Mouse (Mus musculus): ENCODE results near the gene Sytl1. TPM values are rescaled to one million over a fixed set of nuclear protein-coding genes. Genes with fewer than 3 reads are reported as not detected.

Sytl1 gene
- polyA plus RNA-seq (2015; fragmentation: Nextera tagmentation; extraction: Ambion mirVana) = 1.1 and 1.5 TPM in 2 replicates

GRCm38 (mm10) chr4:133262882-133263281, at the start of gene Sytl1:
Gene Sytl1 (minus strand): TSS chr4:133263113.
- H3K9ac ChIP-seq (replicated peaks; ENCODE audit: low read length) = 0 out of 2 replicates have a peak within 1 kb of the TSS, but pooled peaks have one; percentile 18
- ATAC-seq (ENCODE audit: low FRiP score, low TSS enrichment) = no peak
- H3K4me3 ChIP-seq (ENCODE audit: low read length) = no peak within 1 kb of the TSS
- peaks cover 41% of the 10 kb centered on the region for H3K36me3 ChIP-seq (ENCODE audit: insufficient read depth, low read length)
- no peaks in the 10 kb centered on the region for H3K4me1 ChIP-seq (ENCODE audit: insufficient read depth, low read length)
- no peak within 1 kb of the TSS for H3K4me2 ChIP-seq (replicated peaks; ENCODE audit: low read depth, low read length)
- no peaks in the 10 kb centered on the region for H3K27me3 ChIP-seq (ENCODE audit: insufficient read depth, low read length)
- no peak within 1 kb of the TSS for H3K27ac ChIP-seq (ENCODE audit: low read length)
- no peaks in the 10 kb centered on the region for H3K9me3 ChIP-seq (ENCODE audit: low read length)
- 36% methylated on average over 7 of the region's 7 CpGs for WGBS

GRCm38 (mm10) chr4:133309948-133310347, 47.0 kb upstream of the Sytl1 start:
- no peaks in the 10 kb centered on the region for H3K4me1 ChIP-seq (ENCODE audit: insufficient read depth, low read length)
- no peaks in the 10 kb centered on the region for H3K9me3 ChIP-seq (ENCODE audit: low read length)
- H3K36me3 ChIP-seq (ENCODE audit: insufficient read depth, low read length) = peaks cover 3% of the 10 kb centered on the region; the same call in 1 of the 2 replicates
- no peak overlapping the region for H3K27ac ChIP-seq (ENCODE audit: low read length)
- H3K4me2 ChIP-seq (replicated peaks; ENCODE audit: low read depth, low read length) = no peak overlapping the region
- no peak overlapping the region for H3K9ac ChIP-seq (replicated peaks; ENCODE audit: low read length)
- WGBS = under 1% methylated on average over 3 of the region's 3 CpGs
- H3K4me3 ChIP-seq (ENCODE audit: low read length) = no peak overlapping the region
- no peaks in the 10 kb centered on the region for H3K27me3 ChIP-seq (ENCODE audit: insufficient read depth, low read length)
- ATAC-seq (ENCODE audit: low FRiP score, low TSS enrichment) = no peak

- Histone ChIP-seq H3K36me3 (ENCODE audit: insufficient read depth, low read length) (no peaks in the 10 kb centered on the region), H3K27ac (ENCODE audit: low read length) (no peak overlapping the region), H3K9ac (replicated peaks; ENCODE audit: low read length) (no peak overlapping the region), H3K9me3 (ENCODE audit: low read length) (no peaks in the 10 kb centered on the region), H3K4me1 (ENCODE audit: insufficient read depth, low read length) (no peaks in the 10 kb centered on the region), H3K4me3 (ENCODE audit: low read length) (no peak overlapping the region), H3K27me3 (ENCODE audit: insufficient read depth, low read length) (no peaks in the 10 kb centered on the region), H3K4me2 (replicated peaks; ENCODE audit: low read depth, low read length) (no peak overlapping the region)
- 46% methylated on average over 3 of the region's 3 CpGs for WGBS
- no peak for ATAC-seq (ENCODE audit: low FRiP score, low TSS enrichment)
Observed at GRCm38 (mm10) chr4:133307331-133307730, 44.4 kb upstream of the Sytl1 start.

- Histone ChIP-seq H3K4me2 (replicated peaks; ENCODE audit: low read depth, low read length) (no peak overlapping the region), H3K9ac (replicated peaks; ENCODE audit: low read length) (no peak overlapping the region), H3K4me1 (ENCODE audit: insufficient read depth, low read length) (no peaks in the 10 kb centered on the region), H3K27me3 (ENCODE audit: insufficient read depth, low read length) (no peaks in the 10 kb centered on the region), H3K9me3 (ENCODE audit: low read length) (no peaks in the 10 kb centered on the region), H3K4me3 (ENCODE audit: low read length) (no peak overlapping the region), H3K27ac (ENCODE audit: low read length) (no peak overlapping the region), H3K36me3 (ENCODE audit: insufficient read depth, low read length) (peaks cover 8% of the 10 kb centered on the region; the same call in 1 of the 2 replicates)
- WGBS = 89% methylated on average over 7 of the region's 7 CpGs
- ATAC-seq (ENCODE audit: low FRiP score, low TSS enrichment) = no peak
Observed at GRCm38 (mm10) chr4:133305825-133306224, 42.9 kb upstream of the Sytl1 start.

- no peak for ATAC-seq (ENCODE audit: low FRiP score, low TSS enrichment)
- peaks cover 11% of the 10 kb centered on the region; the same call in 1 of the 2 replicates for H3K36me3 ChIP-seq (ENCODE audit: insufficient read depth, low read length)
- H3K4me2 ChIP-seq (replicated peaks; ENCODE audit: low read depth, low read length) = no peak overlapping the region
- no peaks in the 10 kb centered on the region for H3K9me3 ChIP-seq (ENCODE audit: low read length)
- H3K4me3 ChIP-seq (ENCODE audit: low read length) = no peak overlapping the region
- H3K9ac ChIP-seq (replicated peaks; ENCODE audit: low read length) = no peak overlapping the region
- H3K27ac ChIP-seq (ENCODE audit: low read length) = no peak overlapping the region
- H3K4me1 ChIP-seq (ENCODE audit: insufficient read depth, low read length) = no peaks in the 10 kb centered on the region
- no peaks in the 10 kb centered on the region for H3K27me3 ChIP-seq (ENCODE audit: insufficient read depth, low read length)
- 93% methylated on average over 7 of the region's 7 CpGs for WGBS
Observed at GRCm38 (mm10) chr4:133304770-133305169, 41.9 kb upstream of the Sytl1 start.

- Histone ChIP-seq H3K4me3 (ENCODE audit: low read length) (no peak overlapping the region), H3K27ac (ENCODE audit: low read length) (no peak overlapping the region), H3K36me3 (ENCODE audit: insufficient read depth, low read length) (peaks cover 11% of the 10 kb centered on the region; the same call in 1 of the 2 replicates), H3K9me3 (ENCODE audit: low read length) (no peaks in the 10 kb centered on the region), H3K9ac (replicated peaks; ENCODE audit: low read length) (no peak overlapping the region), H3K27me3 (ENCODE audit: insufficient read depth, low read length) (no peaks in the 10 kb centered on the region), H3K4me1 (ENCODE audit: insufficient read depth, low read length) (peaks cover 13% of the 10 kb centered on the region; the same call in 1 of the 2 replicates), H3K4me2 (replicated peaks; ENCODE audit: low read depth, low read length) (no peak overlapping the region)
- 90% methylated on average over 5 of the region's 5 CpGs for WGBS
- ATAC-seq (ENCODE audit: low FRiP score, low TSS enrichment) = no peak
Observed at GRCm38 (mm10) chr4:133302668-133303067, 39.8 kb upstream of the Sytl1 start.

GRCm38 (mm10) chr4:133301802-133302201, 38.9 kb upstream of the Sytl1 start:
- no peaks in the 10 kb centered on the region for H3K9me3 ChIP-seq (ENCODE audit: low read length)
- H3K4me1 ChIP-seq (ENCODE audit: insufficient read depth, low read length) = peaks cover 13% of the 10 kb centered on the region; the same call in 1 of the 2 replicates
- H3K27ac ChIP-seq (ENCODE audit: low read length) = no peak overlapping the region
- H3K9ac ChIP-seq (replicated peaks; ENCODE audit: low read length) = no peak overlapping the region
- 22% methylated on average over 4 of the region's 4 CpGs for WGBS
- no peak overlapping the region for H3K4me3 ChIP-seq (ENCODE audit: low read length)
- H3K27me3 ChIP-seq (ENCODE audit: insufficient read depth, low read length) = no peaks in the 10 kb centered on the region
- ATAC-seq (ENCODE audit: low FRiP score, low TSS enrichment) = no peak
- no peak overlapping the region for H3K4me2 ChIP-seq (replicated peaks; ENCODE audit: low read depth, low read length)
- H3K36me3 ChIP-seq (ENCODE audit: insufficient read depth, low read length) = peaks cover 11% of the 10 kb centered on the region; the same call in 1 of the 2 replicates

GRCm38 (mm10) chr4:133300421-133300820, 37.5 kb upstream of the Sytl1 start:
- H3K4me1 ChIP-seq (ENCODE audit: insufficient read depth, low read length) = peaks cover 13% of the 10 kb centered on the region; the same call in 1 of the 2 replicates
- no peak for ATAC-seq (ENCODE audit: low FRiP score, low TSS enrichment)
- peaks cover 18% of the 10 kb centered on the region; the same call in 1 of the 2 replicates for H3K36me3 ChIP-seq (ENCODE audit: insufficient read depth, low read length)
- H3K4me3 ChIP-seq (ENCODE audit: low read length) = no peak overlapping the region
- WGBS = 93% methylated on average over 11 of the region's 11 CpGs
- H3K4me2 ChIP-seq (replicated peaks; ENCODE audit: low read depth, low read length) = no peak overlapping the region
- H3K9me3 ChIP-seq (ENCODE audit: low read length) = no peaks in the 10 kb centered on the region
- no peak overlapping the region for H3K27ac ChIP-seq (ENCODE audit: low read length)
- H3K27me3 ChIP-seq (ENCODE audit: insufficient read depth, low read length) = no peaks in the 10 kb centered on the region
- H3K9ac ChIP-seq (replicated peaks; ENCODE audit: low read length) = no peak overlapping the region

GRCm38 (mm10) chr4:133299701-133300100, 36.8 kb upstream of the Sytl1 start:
- no peak overlapping the region for H3K4me3 ChIP-seq (ENCODE audit: low read length)
- H3K9me3 ChIP-seq (ENCODE audit: low read length) = no peaks in the 10 kb centered on the region
- ATAC-seq (ENCODE audit: low FRiP score, low TSS enrichment) = no peak
- H3K36me3 ChIP-seq (ENCODE audit: insufficient read depth, low read length) = peaks cover 25% of the 10 kb centered on the region; the same call in 1 of the 2 replicates
- H3K4me2 ChIP-seq (replicated peaks; ENCODE audit: low read depth, low read length) = no peak overlapping the region
- 54% methylated on average over 5 of the region's 5 CpGs for WGBS
- H3K27ac ChIP-seq (ENCODE audit: low read length) = no peak overlapping the region
- H3K4me1 ChIP-seq (ENCODE audit: insufficient read depth, low read length) = peaks cover 13% of the 10 kb centered on the region; the same call in 1 of the 2 replicates
- H3K27me3 ChIP-seq (ENCODE audit: insufficient read depth, low read length) = no peaks in the 10 kb centered on the region
- no peak overlapping the region; the same call in 1 of the 2 replicates for H3K9ac ChIP-seq (replicated peaks; ENCODE audit: low read length)

- H3K27ac ChIP-seq (ENCODE audit: low read length) = no peak overlapping the region
- H3K4me2 ChIP-seq (replicated peaks; ENCODE audit: low read depth, low read length) = no peak overlapping the region
- ATAC-seq (ENCODE audit: low FRiP score, low TSS enrichment) = no peak
- 47% methylated on average over 12 of the region's 12 CpGs for WGBS
- no peaks in the 10 kb centered on the region for H3K9me3 ChIP-seq (ENCODE audit: low read length)
- H3K4me3 ChIP-seq (ENCODE audit: low read length) = no peak overlapping the region
- no peaks in the 10 kb centered on the region for H3K27me3 ChIP-seq (ENCODE audit: insufficient read depth, low read length)
- 0 out of 2 replicates have a peak overlapping the region, but pooled peaks have one; percentile 27 for H3K9ac ChIP-seq (replicated peaks; ENCODE audit: low read length)
- peaks cover 27% of the 10 kb centered on the region; the same call in 1 of the 2 replicates for H3K36me3 ChIP-seq (ENCODE audit: insufficient read depth, low read length)
- H3K4me1 ChIP-seq (ENCODE audit: insufficient read depth, low read length) = peaks cover 19% of the 10 kb centered on the region; the same call in 1 of the 2 replicates
Observed at GRCm38 (mm10) chr4:133298516-133299365, 35.8 kb upstream of the Sytl1 start.
